ENCODE assay signal across 8 mouse cellular contexts in genomic region chrX:23364514-23365381, GRCm38 (mm10). TPM values are rescaled to one million over a fixed set of nuclear protein-coding genes. Genes with fewer than 3 reads are reported as not detected.
A peak's percentile ranks its signal among the peaks of the same experiment; 100 is the strongest.
DNase-seq lines count a peak whose midpoint lies in the region; ATAC-seq and TF ChIP-seq lines count a peak whose summit lies in the region.

Gene Klhl13, minus strand, starts transcription at chrX:23365082.

- peak within 1 kb of the TSS; percentile 49 for H3K4me2 ChIP-seq in forebrain, embryonic 14.5 days (ENCODE audit: low read length)
- peak within 1 kb of the TSS; percentile 62 for H3K4me2 ChIP-seq in heart, embryonic 16.5 days (ENCODE audit: low read depth, low read length)
- H3K4me2 ChIP-seq in liver, embryonic 12.5 days: peak within 1 kb of the TSS; percentile 58
- peak within 1 kb of the TSS; percentile 55 for H3K4me2 ChIP-seq in neural tube, embryonic 13.5 days

- no peak for TF ChIP-seq CTCF in thymus, adult 2 months (IDR thresholded peaks at IDR 0.05; ENCODE audit: borderline replicate concordance, control insufficient read depth, extremely low read depth, insufficient read depth, low read length, poor library complexity)

- no peaks in the 10 kb centered on the region for H3K27me3 ChIP-seq in thymus, adult 2 months (ENCODE audit: control insufficient read depth, insufficient read depth, low read length)
- H3K27me3 ChIP-seq in forebrain, embryonic 14.5 days (replicated peaks; ENCODE audit: control insufficient read depth, insufficient read depth, low read length): no peaks in the 10 kb centered on the region
- H3K27me3 ChIP-seq in heart, embryonic 16.5 days (ENCODE audit: control insufficient read depth, insufficient read depth, low read length): no peaks in the 10 kb centered on the region
- H3K27me3 ChIP-seq in liver, embryonic 12.5 days (replicated peaks): peaks cover 4% of the 10 kb centered on the region; the same call in 1 of the 2 replicates
- no peaks in the 10 kb centered on the region for H3K27me3 ChIP-seq in neural tube, embryonic 13.5 days

- WGBS in thymus, adult 2 months: 5% methylated on average over 45 of the region's 45 CpGs
- WGBS in forebrain, embryonic 14.5 days: 21% methylated on average over 45 of the region's 45 CpGs
- 9% methylated on average over 36 of the region's 45 CpGs for WGBS in heart, embryonic 16.5 days
- WGBS in liver, embryonic 12.5 days (ENCODE audit: insufficient replicate concordance): 5% methylated on average over 45 of the region's 45 CpGs
- 14% methylated on average over 36 of the region's 45 CpGs for WGBS in neural tube, embryonic 13.5 days

- no peak for DNase-seq in thymus, adult 2 months
- no peak for DNase-seq in thymus, postnatal 36 days
- DNase-seq in forebrain, embryonic 14.5 days (ENCODE audit: low spot score): peak; percentile 58
- DNase-seq in kidney, postnatal 14 days: peak; percentile 66
- DNase-seq in urinary bladder, postnatal 14 days (ENCODE audit: low spot score): peak; percentile 16

- H3K36me3 ChIP-seq in thymus, adult 2 months (ENCODE audit: control insufficient read depth, insufficient read depth, low read length): no peaks in the 10 kb centered on the region
- H3K36me3 ChIP-seq in forebrain, embryonic 14.5 days (ENCODE audit: control insufficient read depth, insufficient read depth, low read length): no peaks in the 10 kb centered on the region
- no peaks in the 10 kb centered on the region for H3K36me3 ChIP-seq in heart, embryonic 16.5 days (ENCODE audit: control insufficient read depth, insufficient read depth)
- H3K36me3 ChIP-seq in liver, embryonic 12.5 days: no peaks in the 10 kb centered on the region
- H3K36me3 ChIP-seq in neural tube, embryonic 13.5 days: no peaks in the 10 kb centered on the region

- H3K9me3 ChIP-seq in forebrain, embryonic 14.5 days (replicated peaks; ENCODE audit: control insufficient read depth, low read length): no peaks in the 10 kb centered on the region
- no peaks in the 10 kb centered on the region for H3K9me3 ChIP-seq in heart, embryonic 16.5 days (replicated peaks; ENCODE audit: control insufficient read depth, low read length)
- no peaks in the 10 kb centered on the region for H3K9me3 ChIP-seq in liver, embryonic 12.5 days (replicated peaks)
- no peaks in the 10 kb centered on the region for H3K9me3 ChIP-seq in neural tube, embryonic 13.5 days

- peak; percentile 89 for ATAC-seq in forebrain, embryonic 14.5 days
- ATAC-seq in heart, embryonic 16.5 days (replicated peaks; ENCODE audit: extremely low read depth, insufficient read depth, low FRiP score): peak; percentile 92
- peak; percentile 71 for ATAC-seq in liver, embryonic 12.5 days
- peak; percentile 91 for ATAC-seq in neural tube, embryonic 13.5 days (ENCODE audit: low read depth)

- H3K27ac ChIP-seq in thymus, adult 2 months (ENCODE audit: control insufficient read depth, insufficient read depth, low read length): no peak within 1 kb of the TSS
- H3K27ac ChIP-seq in forebrain, embryonic 14.5 days (ENCODE audit: low read depth, low read length): 0 out of 2 replicates have a peak within 1 kb of the TSS, but pooled peaks have one; percentile 48
- peak within 1 kb of the TSS; percentile 91 for H3K27ac ChIP-seq in heart, embryonic 16.5 days (ENCODE audit: low read length)
- 0 out of 2 replicates have a peak within 1 kb of the TSS, but pooled peaks have one; percentile 20 for H3K27ac ChIP-seq in liver, embryonic 12.5 days
- peak within 1 kb of the TSS; percentile 70 for H3K27ac ChIP-seq in neural tube, embryonic 13.5 days (replicated peaks)

- no peaks in the 10 kb centered on the region for H3K4me1 ChIP-seq in thymus, adult 2 months (replicated peaks; ENCODE audit: control insufficient read depth, insufficient read depth, low read length)
- no peaks in the 10 kb centered on the region for H3K4me1 ChIP-seq in forebrain, embryonic 14.5 days (ENCODE audit: control insufficient read depth, insufficient read depth, low read length)
- H3K4me1 ChIP-seq in heart, embryonic 16.5 days (ENCODE audit: control insufficient read depth, insufficient read depth, low read length): no peaks in the 10 kb centered on the region
- no peaks in the 10 kb centered on the region for H3K4me1 ChIP-seq in liver, embryonic 12.5 days
- peaks cover 8% of the 10 kb centered on the region; the same call in 1 of the 2 replicates for H3K4me1 ChIP-seq in neural tube, embryonic 13.5 days (replicated peaks)

- no peak for TF ChIP-seq POLR2A in thymus, adult 2 months (IDR thresholded peaks at IDR 0.05; ENCODE audit: control insufficient read depth, extremely low read depth, insufficient read depth, low read length, poor library complexity)

- peak within 1 kb of the TSS; percentile 68 for H3K9ac ChIP-seq in forebrain, embryonic 14.5 days (ENCODE audit: low read length)
- peak within 1 kb of the TSS; percentile 80 for H3K9ac ChIP-seq in heart, embryonic 16.5 days (ENCODE audit: low read length)
- peak within 1 kb of the TSS; percentile 35 for H3K9ac ChIP-seq in liver, embryonic 12.5 days
- peak within 1 kb of the TSS; percentile 74 for H3K9ac ChIP-seq in neural tube, embryonic 13.5 days

- peak within 1 kb of the TSS; percentile 14; the same call in 1 of the 2 replicates for H3K4me3 ChIP-seq in thymus, adult 2 months (ENCODE audit: control insufficient read depth, insufficient read depth, low read length)
- peak within 1 kb of the TSS; percentile 50 for H3K4me3 ChIP-seq in forebrain, embryonic 14.5 days (ENCODE audit: low read depth, low read length)
- peak within 1 kb of the TSS; percentile 66 for H3K4me3 ChIP-seq in heart, embryonic 16.5 days (ENCODE audit: low read length)
- H3K4me3 ChIP-seq in liver, embryonic 12.5 days: peak within 1 kb of the TSS; percentile 46
- H3K4me3 ChIP-seq in neural tube, embryonic 13.5 days: peak within 1 kb of the TSS; percentile 56

RNA-seq across cellular contexts. Expression of gene Klhl13, which starts in this region (rescaled TPM):
- polyA plus RNA-seq in thymus, adult 2 months (2012; rRNA removed): 0.79 and 1.5 TPM in 2 replicates
- 118 and 129 TPM in 2 replicates for polyA plus RNA-seq in forebrain, embryonic 14.5 days (2014; fragmentation: Nextera tagmentation; extraction: Ambion mirVana)
- polyA plus RNA-seq in heart, embryonic 16.5 days (2015; fragmentation: Nextera tagmentation; extraction: Ambion mirVana): 73.3 and 79.9 TPM in 2 replicates
- 10.2 and 11.2 TPM in 2 replicates for polyA plus RNA-seq in liver, embryonic 12.5 days (2016; fragmentation: Nextera tagmentation; extraction: Ambion mirVana)
- 118 and 120 TPM in 2 replicates for polyA plus RNA-seq in neural tube, embryonic 13.5 days (2015; fragmentation: Nextera tagmentation; extraction: Ambion mirVana)

Comparison
In these comparisons a context has a peak if more than half of its experiments do, and no peak if none do; other contexts are left out.
1. DNase-seq: peak in forebrain, embryonic 14.5 days (single experiment), kidney, postnatal 14 days (single experiment) and urinary bladder, postnatal 14 days (single experiment); none in thymus, adult 2 months (single experiment) and thymus, postnatal 36 days (0 of 2).
2. H3K4me3 ChIP-seq: peak in every context shown above with its lines; median percentile 66 in heart, embryonic 16.5 days; 56 in neural tube, embryonic 13.5 days; 50 in forebrain, embryonic 14.5 days; 46 in liver, embryonic 12.5 days; 14 in thymus, adult 2 months.
3. Peak in every context shown above with its lines, with median percentiles within 50 percentile points of each other: ATAC-seq, H3K4me2 ChIP-seq and H3K9ac ChIP-seq.